Mouse (Mus musculus): ENCODE measurements around the gene Lce1c. TPM values are rescaled to one million over a fixed set of nuclear protein-coding genes. Genes with fewer than 3 reads are reported as not detected.

Lce1c gene
- total RNA-seq (2023): not detected

DNA sequence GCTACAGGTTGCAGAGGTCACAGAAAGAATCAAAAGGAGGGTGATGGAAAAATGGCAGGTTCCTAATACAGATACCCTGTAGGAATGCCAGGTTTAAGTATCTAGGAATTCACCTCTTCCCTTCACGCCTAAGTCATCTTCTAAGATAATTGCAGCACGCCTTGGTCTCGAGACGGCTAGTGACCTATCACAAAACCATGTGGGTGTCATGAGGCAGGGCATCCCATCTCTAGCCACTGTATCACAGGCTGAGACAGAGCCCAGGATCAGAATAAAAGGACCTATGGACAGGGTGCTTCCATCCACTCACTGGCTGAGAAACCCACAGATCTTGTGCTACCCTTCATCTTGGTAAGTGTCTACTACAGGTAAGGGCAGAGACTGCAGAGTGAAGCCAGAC, at the start of gene Lce1c:
Gene Lce1c, plus strand, starts transcription at position 301 of the 400 bp plus-strand sequence.

GRCm38 (mm10) chr3:92648207-92648606, 30.8 kb upstream of the Lce1c start, which contains the start of gene Lce1a1:
TSS of gene Lce1a1 (minus strand) at chr3:92648307.

DNA sequence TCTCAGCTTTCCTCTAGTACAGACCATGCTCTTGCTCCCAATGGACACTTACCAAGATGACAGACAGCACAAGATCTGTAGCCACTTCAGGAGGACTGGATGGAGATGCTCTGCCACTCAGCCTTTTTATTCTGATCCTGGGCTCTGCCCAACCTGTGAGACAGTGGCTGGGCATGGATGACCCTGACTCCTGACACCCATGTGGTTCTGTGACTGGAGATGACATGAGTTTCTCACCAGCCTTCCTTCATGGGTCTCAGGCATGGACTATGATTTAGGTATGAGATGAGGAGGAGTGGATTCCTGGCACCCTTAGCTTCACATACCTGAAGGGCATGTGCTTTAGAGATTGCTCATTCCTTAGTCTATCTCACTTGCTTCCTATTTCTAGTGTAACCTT, 22.2 kb upstream of the Lce1c start, which contains the start of gene Lce1b:
Gene Lce1b, minus strand, starts transcription at position 101 of the 400 bp plus-strand sequence.

DNA sequence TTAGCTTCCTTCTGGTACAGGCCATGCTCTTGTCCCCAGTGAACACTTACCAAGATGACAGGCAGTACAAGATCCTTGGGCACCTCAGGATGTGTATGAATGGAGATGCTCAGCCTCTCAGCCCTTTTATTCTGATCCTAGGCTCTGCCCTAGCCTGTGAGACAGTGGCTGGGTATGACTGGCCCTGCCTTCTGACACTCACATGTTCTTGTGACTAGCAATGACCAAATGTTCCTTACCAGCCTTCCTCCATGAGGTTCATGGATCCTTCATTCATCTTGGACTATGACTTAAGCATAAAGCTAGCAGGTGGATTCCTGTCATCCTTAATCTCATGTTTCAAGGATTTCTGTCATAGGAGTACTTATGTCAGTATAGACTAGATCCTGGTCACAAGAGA, 8.8 kb upstream of the Lce1c start, which contains the start of gene Lce1a2:
Gene Lce1a2, minus strand, starts transcription at position 101 of the 400 bp plus-strand sequence.

GRCm38 (mm10) chr3:92687110-92687509, 8.1 kb downstream of the Lce1c start, which contains the start of gene Lce1d:
TSS of gene Lce1d (minus strand) at chr3:92687210.

GRCm38 (mm10) chr3:92708974-92709373, 29.9 kb downstream of the Lce1c start, which contains the start of gene Lce1e:
TSS of gene Lce1e (minus strand) at chr3:92709074.

GRCm38 (mm10) chr3:92720250-92720649, 41.2 kb downstream of the Lce1c start, which contains the start of gene Lce1f:
TSS of gene Lce1f (minus strand) at chr3:92720350.

Other genes starting within 250 kb of the Lce1c start
- gene Gm9774, start 249.8 kb upstream of the Lce1c start, total RNA-seq (2023): 1 to 10 TPM in 1 of 2 experiments, under 1 TPM in 1; 0.66 to 1.4 TPM
- not detected for gene Sprr2k, start 246.7 kb upstream of the Lce1c start, total RNA-seq (2023)
- gene Sprr1b, start 240.5 kb upstream of the Lce1c start, total RNA-seq (2023): not detected
- not detected for gene Sprr3, start 220.5 kb upstream of the Lce1c start, total RNA-seq (2023)
- not detected for gene Sprr1a, start 193.4 kb upstream of the Lce1c start, total RNA-seq (2023)
- gene Sprr4, start 178.8 kb upstream of the Lce1c start, total RNA-seq (2023): not detected
- not detected for gene 2310046K23Rik, start 144.7 kb upstream of the Lce1c start, total RNA-seq (2023)
- gene Ivl, start 105.5 kb upstream of the Lce1c start, total RNA-seq (2023): not detected
- not detected for gene Smcp, start 90.2 kb upstream of the Lce1c start, total RNA-seq (2023)
- gene 2210017I01Rik, start 71.8 kb upstream of the Lce1c start, total RNA-seq (2023): not detected
- gene Lce6a, start 57.6 kb upstream of the Lce1c start, total RNA-seq (2023): not detected
- not detected for gene Lce1a1, start 30.9 kb upstream of the Lce1c start, total RNA-seq (2023)
- not detected for gene Lce1b, start 22.3 kb upstream of the Lce1c start, total RNA-seq (2023)
- gene Lce1a2, start 8.9 kb upstream of the Lce1c start, total RNA-seq (2023): not detected
- not detected for gene Lce1d, start 8.0 kb downstream of the Lce1c start, total RNA-seq (2023)
- not detected for gene Lce1e, start 29.8 kb downstream of the Lce1c start, total RNA-seq (2023)
- not detected for gene Lce1f, start 41.1 kb downstream of the Lce1c start, total RNA-seq (2023)
- not detected for gene Gm38119, start 59.8 kb downstream of the Lce1c start, total RNA-seq (2023)
- gene Lce1g, start 73.1 kb downstream of the Lce1c start, total RNA-seq (2023): not detected
- gene Lce1h, start 85.8 kb downstream of the Lce1c start, total RNA-seq (2023): not detected
- gene Lce1i, start 99.7 kb downstream of the Lce1c start, total RNA-seq (2023): not detected
- not detected for gene Lce1j, start 111.3 kb downstream of the Lce1c start, total RNA-seq (2023)
- gene Lce1k, start 128.6 kb downstream of the Lce1c start, total RNA-seq (2023): not detected
- not detected for gene Kprp, start 148.0 kb downstream of the Lce1c start, total RNA-seq (2023)
- gene Lce1l, start 172.0 kb downstream of the Lce1c start, total RNA-seq (2023): not detected
- not detected for gene 2310050C09Rik, start 191.0 kb downstream of the Lce1c start, total RNA-seq (2023)
- gene Lce3a, start 247.0 kb downstream of the Lce1c start, total RNA-seq (2023): not detected

All from neutrophil, adult 59 days (primary cell).